Mouse (Mus musculus): Measurements from ENCODE around the gene Plekhh3.
A peak's percentile ranks its signal among the peaks of the same experiment; 100 is the strongest.
"Not testable (repeated sequence)": the region's sequence is repeated elsewhere in the genome, so short reads cannot be mapped to it uniquely, and the experiment has no call there.

Gene Plekhh3

DNA sequence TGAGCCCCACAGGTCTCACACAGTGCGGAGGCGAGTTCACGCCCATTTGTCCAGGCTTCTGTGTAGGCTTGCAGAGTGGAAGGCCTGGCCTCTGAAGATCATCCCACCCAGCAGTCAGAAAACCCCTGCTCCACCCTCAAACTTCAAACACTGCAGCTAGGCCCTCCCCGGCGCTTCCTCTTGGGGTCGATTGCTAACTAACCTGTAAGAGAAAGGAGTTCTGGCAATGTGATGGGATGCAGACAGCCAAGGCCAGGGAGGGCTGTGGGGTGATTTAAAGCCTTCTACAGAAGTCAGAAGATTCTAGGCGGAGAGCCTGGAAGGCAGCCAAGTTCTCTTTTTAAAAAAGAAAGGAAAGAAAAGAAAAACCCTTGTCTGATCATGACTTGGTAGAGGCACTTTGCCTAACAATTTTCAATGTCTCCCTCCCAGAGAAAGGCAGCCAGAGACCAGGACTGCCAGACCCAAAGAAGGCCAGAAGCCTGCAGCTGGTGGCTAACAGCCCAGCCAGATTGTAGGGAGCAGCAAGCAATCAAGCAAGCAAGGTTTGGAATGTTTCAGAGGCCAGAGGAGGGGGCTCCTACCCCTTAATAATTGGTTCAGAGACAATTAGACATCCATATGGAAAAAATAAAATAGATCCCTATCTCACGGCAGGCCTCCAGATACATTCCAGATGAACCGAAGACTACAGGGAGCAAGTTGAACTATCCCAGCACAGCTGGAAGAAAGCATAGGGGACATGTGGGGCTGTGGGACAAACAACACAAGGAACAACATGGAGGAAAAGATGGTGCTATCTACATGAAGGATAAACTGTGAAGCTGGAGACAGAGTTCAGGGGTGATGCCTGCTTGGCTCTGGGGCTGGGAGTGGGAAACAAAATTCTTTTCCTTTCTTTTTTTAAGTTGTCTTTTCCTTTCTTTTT is 21.7 kb downstream of the Plekhh3 start:
- DNase-seq (ENCODE audit: low spot score in 2 of 2): no peak

DNA sequence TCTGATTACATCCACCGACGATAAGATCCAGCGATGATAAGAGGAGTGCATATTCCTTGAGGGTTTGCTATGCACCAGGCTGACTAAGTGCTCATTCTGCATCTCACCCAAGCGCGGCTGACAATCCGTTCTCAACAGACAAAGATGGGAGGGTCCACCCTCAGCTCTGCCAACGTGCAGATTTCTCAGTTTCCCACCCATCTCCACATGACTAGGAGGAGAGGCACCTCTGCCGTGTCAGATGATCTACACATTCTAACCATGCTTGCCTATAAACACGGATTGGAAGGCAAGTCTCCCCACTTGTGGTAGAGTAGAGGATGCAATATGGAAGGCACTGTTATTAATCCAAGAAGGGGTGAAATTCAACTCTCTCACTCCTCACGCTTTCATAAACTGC is 22.4 kb downstream of the Plekhh3 start:
- DNase-seq (ENCODE audit: low spot score in 2 of 2): no peak

DNA sequence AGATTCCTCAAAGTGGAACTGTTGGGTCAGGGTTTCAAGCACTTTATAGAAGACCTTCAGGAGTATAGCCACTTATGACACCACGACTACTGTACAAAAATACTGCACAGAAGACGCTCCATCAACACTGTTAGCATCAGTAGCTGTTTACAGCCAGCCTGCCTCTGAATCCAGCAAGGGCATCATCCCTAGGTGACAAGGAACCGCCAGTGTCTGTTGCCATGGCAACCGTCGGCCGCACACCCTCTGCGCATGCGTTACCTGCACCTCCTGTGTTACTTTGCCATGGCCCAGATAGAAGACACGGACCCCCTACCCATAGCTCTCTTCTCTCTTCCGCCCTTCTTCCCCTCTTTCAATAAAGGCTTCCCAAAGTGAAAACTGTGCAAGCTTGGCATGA is 24.8 kb downstream of the Plekhh3 start:
- no peak for DNase-seq (ENCODE audit: low spot score in 2 of 2)

DNA sequence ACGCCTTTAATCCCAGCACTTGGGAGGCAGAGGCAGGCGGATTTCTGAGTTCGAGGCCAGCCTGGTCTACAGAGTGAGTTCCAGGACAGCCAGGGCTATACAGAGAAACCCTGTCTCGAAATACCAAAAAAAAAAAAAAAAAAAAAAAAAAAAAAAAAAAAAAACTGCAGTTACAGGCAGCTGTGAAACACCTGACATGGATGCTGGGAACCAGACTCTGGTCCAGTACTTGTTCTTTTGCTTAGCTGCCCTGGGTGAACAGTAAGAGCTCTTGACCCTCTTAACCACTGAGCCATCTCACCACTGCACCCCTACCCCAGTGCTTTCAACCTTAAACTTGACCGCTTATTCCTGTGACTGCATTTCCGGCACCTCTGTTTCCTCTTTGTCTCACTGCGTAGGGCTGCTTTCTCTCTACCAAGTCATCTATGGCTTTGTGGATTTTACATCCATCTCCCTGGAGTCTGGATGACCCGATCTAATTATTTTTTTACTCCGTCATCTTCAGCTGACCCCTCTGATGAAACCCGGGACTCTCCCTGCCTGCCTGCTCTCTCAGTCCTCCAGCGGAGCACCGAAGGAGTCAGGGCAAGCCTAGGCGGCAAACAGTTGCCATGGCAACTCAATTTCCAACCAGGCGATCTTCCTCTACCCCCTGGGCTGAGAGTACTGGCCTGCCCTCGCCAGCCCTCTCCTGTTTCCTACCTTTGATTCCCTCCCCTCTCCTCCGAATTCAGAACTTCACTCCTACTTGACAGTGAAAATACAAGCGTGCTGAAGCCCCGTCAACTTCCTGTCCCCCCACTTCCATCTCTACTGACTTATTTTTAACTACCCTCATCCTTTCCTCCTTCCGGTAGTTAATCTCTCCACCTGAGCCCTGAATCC is 27.6 kb downstream of the Plekhh3 start:
- peak; percentile 44 to 51 for DNase-seq (ENCODE audit: low spot score in 2 of 2)

DNA sequence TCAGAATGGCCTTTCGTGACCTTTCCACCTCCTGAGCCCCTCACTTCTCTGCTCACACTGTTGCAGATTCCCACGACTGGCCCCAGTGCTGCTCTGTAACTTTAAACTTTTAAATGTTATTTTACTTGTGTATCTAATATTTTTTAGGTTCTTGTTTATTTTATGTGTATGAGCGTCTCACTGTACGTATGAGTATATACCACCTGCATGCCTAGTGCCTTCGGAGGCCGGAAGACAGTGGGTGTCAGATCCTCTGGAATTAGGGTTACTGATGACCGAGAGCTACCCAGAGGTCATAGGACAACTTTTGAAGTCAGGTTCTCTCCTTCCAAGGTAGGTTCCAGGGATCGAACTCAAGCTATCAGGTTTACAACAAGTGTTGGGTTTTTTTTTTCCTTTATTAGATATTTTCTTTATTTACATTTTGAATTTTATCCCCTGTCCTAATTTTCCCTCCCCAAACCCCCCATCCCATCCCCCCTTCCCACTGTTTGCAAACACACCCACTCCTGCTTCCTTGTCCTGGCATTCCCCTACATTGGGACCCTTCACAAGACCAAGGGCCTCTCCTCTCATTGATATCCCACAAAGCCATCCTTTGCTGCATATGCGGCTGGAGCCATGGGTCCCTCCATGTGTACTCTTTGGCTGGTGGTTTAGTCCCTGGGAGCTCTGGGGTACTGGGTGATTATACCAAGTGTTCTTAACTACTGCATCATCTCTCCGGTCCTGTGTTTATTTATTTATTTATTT is 28.8 kb downstream of the Plekhh3 start:
- DNase-seq (ENCODE audit: low spot score in 2 of 2): no peak

DNA sequence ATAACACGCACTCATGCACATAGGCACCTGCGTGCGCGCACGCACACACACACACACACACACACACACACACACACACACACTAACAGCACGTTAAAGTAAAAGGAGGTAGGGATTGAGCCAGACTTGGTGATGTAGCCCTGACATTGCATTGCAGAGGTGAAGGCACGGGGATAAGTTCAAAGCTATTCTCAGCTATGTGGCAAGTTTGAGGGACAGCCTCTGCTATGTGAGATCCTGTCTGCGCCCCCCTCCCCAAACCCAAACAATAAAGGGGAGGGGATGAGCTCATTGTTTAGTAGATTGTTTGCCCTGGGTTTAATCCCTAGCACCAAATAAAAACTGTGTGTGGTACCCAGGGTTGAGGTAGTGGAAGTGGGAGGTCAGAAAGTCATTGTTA is 30.1 kb downstream of the Plekhh3 start:
- no peak for DNase-seq (ENCODE audit: low spot score in 2 of 2)

DNA sequence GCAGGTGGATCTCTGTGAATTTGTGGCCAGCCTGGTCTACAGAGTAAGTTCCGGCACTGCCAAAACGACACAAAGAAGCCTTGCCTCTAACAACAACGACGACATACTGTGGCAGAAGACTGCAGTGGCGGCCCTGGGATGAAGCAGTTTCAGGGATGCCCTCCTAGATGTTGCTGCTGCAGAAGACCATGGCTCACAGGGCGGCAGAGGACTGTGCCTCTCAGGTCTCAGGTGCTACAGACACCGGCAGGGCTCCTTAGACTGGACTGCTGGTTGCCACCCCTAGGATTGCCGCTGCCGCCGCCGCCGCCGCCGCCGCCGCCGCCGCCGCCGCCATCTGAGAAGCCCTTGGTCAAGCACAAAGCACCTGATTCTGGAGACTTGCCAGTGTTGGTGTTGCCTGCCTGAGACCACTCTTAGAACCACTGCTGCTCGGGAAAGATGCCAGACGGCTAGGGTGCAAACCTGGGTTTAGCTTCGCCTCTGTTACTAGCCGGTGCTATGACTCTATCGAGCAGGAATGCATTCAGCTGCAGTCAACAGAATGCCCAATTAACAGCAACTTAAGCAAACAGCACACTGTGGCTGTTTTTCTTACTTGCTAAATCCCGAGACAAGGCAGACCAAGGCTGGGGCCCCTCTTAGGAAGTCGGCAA is 30.9 kb downstream of the Plekhh3 start:
- no peak for DNase-seq (ENCODE audit: low spot score in 2 of 2)

DNA sequence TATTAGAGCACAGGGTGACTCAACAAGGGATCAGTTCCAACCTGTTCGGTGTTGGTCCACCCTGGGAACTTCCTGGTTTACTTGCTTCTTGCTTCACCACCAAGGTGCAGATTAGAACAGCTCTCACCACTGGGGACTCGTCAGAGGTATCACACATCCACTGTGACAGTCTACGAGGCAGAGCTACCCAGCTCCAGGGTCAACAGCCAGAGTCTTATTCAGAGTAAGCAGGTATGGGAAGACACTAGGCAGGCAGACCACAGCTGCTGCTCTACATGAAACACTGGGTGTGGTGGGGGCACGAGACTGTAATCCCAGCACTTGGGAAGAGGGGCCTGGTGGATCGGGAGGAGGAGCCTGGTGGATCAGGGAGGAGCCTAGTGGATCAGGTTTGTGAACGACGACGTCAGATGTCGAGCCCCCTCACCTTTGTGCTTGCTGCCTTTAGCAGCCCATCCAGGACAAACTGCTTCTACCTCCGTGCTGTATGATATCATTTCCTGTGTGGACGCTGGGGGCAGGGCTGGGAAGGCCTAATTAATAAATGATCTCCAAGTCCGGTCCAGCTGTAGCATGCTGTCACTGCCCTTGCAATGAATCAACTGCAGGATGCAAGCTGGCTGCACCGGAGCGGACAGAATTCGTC is 32.5 kb downstream of the Plekhh3 start:
- DNase-seq (ENCODE audit: low spot score in 2 of 2): no peak

DNA sequence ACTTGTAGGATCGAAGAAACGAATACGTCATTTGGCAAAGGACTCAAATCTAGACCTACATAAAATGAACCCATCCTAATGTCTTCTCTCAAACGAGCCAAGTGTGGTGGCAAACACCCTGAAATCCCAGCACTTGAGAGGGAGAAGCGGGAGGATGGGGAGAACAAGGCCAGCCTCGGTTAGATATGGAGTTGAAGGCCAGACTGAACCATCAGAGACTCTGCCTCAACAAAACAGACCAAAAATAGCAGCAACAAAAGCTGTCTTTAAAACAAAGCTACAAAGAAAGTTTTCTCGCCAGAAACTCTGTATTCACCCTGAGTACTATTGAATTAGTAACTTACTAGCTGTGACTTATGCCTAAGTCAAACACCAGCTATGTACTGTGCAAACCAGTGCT is 34.2 kb downstream of the Plekhh3 start:
- DNase-seq (ENCODE audit: low spot score in 2 of 2): no peak

DNA sequence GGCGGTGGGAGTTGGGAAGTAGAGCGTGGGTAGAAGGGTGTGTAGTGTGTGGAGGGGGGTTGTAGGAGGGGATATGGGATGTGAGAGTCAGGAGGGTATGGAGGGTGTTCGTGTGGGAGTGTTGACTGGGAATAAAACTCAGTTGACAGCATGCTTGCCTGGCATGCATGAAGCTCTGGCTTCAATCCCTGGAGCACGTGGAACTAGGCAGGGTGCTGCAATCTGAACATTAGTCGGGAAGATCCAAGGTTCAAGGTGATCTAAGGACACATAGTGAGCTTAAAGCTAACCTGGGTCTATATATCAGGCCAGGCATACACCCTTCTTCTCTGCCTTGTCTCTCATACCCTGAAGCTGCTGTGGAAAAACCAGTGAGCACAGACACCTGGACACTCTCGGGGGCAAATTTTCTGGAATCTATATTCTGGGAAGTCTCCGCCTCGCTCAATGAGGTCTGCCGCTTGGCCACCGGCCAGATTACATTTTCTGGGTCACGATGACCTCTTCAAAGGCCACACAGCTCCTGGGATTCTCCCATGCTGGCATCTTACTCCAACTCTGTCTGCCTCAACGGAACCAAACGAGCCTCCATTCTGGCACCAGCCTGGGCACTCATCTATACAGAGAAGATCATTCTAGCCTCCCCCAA is 36.8 kb downstream of the Plekhh3 start:
- no peak for DNase-seq (ENCODE audit: low spot score in 2 of 2)

DNA sequence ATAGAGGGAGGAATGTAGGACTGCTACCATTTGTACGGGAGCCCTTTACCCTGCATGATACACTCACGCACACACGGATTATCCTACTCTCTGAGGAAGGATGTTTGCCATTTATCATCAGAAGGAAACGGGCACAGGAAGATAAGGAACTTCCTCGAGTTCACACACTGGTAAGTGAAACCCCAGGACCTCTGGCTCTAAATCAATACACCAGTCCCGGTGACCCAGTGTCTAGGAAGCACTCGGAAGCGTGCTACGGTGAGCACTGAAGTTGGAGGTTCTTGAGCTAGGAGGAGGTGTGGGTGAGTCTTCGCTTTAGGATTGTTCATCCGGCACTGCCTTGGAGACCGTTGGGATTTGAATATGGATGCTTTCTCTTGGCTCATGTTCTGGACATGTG is 38.1 kb downstream of the Plekhh3 start:
- DNase-seq (ENCODE audit: low spot score in 2 of 2): no peak

DNA sequence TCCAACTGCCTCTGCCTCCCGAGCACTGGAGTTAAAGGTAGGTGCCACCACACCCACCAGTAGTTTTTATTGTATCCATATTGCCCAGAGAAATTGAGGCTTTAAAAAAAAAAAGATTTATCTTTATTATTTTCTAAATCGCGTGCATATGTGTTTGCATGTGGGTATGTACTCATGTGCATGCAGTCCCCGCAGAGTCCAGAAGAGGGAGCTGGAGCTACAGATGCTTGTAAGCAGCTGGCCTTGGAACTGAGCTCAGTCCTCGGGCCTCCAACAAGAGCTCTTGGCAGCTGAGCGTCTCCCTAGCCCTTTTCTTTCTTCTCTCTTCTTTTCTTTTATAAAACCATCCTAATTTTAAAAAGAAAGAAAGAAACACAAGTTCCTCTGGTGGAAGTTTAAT is 39.5 kb downstream of the Plekhh3 start:
- DNase-seq (ENCODE audit: low spot score in 2 of 2): no peak

DNA sequence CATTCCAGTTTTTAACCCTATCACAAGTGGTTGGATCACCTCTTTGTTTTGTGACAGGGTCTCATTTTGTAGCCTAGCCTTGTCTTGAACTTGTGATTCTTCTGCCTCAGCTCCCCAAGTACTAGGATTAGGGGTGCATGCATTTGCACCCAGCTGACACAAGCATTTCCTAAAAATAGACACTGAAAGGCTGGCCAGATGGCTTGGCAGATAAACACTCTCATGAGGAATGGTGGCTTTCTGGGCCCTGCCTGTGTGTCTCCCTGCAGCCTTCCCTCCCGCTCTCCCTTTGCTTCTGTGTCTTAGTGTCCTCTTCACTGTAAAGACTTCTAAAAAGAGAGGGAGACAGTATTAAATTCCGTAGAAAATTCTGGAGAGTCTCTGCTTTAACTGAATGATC is 40.0 kb downstream of the Plekhh3 start:
- DNase-seq (ENCODE audit: low spot score in 2 of 2): no peak

DNA sequence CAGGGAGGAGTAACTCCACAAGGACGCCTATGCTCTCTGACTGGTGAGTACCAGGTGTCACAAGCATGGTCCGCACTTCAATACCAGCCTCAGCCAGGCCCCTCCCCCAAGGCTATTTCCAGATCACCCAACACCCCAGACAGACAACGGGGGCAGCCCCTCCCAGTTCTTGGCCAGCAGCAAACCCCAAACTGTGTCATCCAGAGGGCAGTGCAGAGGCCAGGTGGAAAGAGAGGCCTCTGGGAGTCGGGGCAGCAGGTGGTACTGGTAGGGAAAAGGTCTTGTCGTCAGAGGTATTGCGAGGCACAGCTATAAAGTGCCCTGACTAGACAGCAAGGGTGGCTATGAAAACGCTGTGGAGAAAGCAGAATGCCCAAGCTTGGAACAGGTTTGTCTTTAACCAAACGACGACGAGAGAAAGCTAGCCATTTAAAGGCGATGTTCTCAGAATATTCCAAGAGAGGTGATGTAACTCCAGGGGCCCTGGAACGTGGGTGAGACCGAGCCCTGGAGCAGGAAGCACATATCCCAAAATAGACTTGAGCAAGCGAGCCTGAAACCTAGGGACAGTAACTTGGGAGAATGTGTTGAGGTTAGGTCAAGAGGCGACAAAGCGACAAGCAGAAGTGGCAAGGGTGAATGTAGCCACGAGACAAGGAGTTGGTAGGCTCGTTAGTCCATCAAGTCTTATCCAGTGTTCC is 40.9 kb downstream of the Plekhh3 start:
- DNase-seq (ENCODE audit: low spot score in 2 of 2): no peak

DNA sequence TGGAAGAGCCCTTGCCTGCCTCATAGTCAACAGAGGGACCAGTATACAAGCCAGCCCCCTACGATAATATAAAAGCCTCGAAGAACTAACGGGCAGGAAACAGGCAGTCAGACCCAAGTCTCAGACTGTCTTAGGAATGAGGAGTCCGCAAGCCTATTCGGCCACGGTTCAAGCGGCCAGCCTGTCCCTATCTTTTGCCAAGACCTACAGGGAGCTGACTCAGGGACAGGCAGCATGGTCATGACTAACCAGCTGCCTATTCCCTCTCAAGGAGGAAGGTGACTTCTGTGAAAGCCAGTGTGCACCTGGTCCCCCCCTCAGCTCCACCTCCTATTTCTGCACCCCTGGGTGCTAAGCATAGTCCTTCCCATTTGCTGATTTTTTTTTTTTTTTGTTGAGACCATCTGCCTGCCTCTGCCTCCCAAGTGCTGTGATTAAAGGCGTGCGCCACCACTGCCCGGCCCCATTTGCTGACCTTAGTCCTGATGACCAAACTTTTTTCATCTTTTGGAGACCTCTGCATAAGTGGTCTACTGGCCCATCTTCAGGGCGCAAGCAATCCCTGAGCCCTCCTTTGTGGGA is 42.1 kb downstream of the Plekhh3 start:
- DNase-seq (ENCODE audit: low spot score in 2 of 2): no peak

DNA sequence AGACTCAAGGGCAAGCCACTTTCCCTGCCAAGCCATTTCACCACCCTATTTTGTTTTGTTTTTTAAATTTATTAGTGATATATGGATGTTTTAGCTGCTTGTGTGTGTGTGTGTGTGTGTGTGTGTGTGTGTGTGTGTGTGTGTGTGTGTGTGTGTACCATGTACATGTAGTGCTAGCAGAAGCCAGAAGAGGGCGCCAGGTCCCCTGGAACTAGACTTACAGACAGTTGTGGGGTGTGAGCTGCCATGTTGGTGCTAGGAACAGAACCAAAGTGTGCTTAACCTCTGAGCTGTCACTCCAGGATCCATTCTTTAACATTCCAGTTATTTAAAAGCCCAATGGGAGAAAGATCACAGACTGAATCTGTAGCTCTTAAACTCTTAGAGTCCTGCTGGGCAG is 44.1 kb downstream of the Plekhh3 start:
- DNase-seq (ENCODE audit: low spot score in 2 of 2): no peak

DNA sequence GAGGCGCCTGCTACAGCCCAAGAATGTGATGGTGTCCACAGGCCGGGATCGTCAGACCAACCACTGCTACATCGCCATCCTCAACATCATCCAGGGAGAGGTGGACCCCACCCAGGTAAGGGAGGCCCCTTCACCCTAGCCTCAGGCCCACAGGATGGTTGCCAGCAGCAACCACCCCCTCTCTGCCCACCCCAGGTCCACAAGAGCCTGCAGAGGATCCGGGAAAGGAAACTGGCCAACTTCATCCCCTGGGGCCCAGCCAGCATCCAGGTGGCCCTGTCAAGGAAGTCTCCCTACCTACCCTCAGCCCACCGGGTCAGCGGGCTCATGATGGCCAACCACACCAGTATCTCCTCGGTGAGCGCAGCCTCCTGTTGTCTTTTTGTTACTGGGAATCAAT is 46.1 kb downstream of the Plekhh3 start:
- DNase-seq (ENCODE audit: low spot score in 2 of 2): not testable (repeated sequence)

DNA sequence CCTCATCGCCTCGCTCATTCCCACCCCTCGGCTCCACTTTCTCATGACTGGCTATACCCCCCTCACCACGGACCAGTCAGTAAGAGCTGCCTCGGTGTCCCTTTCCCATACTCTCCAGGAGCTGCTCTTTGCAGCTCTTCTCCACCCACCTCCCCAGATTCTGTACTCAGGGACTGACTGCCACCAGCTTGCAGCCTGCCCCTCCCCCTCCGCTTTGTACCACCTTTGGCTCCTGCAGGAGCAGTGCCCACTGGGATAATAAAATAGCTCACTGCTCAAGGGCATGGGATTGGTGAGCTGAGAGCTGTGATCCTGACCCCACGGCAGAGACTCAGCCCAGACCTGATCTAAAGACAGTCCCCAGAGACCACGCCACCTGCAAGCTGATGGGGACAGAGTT is 46.7 kb downstream of the Plekhh3 start:
- not testable (repeated sequence) for DNase-seq (ENCODE audit: low spot score in 2 of 2)

DNA sequence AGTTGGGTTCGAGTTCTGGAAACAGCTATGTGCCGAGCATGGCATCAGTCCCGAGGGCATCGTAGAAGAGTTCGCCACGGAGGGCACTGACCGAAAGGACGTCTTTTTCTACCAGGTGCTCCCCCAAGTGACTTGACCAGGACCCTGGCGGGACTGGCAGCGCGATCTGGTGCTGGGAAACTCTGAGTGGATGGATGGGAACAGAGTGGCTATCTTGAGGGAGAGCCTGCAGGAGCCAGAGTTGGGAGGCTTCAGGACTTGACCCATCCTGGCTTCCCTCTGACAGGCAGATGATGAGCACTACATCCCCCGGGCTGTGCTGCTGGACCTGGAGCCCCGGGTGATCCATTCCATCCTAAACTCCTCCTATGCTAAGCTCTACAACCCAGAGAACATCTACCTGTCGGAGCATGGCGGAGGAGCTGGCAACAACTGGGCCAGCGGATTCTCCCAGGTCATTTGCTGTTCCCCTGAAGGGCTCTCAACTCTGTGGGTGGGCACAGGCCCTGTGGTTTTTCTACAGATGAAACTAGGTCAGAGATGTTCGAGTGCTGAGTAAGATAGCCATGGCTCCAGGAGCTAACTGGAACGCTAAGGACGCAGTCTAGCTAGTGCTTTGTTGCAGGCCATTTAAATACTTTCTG is 50.5 kb downstream of the Plekhh3 start:
- peak in 1 of 2 experiments; percentile 12 for DNase-seq (ENCODE audit: low spot score in 2 of 2)
